Mouse (Mus musculus) myocyte (in vitro differentiated cells): ENCODE measurements around the gene Mrps23.
A peak's percentile ranks its signal among the peaks of the same experiment; 100 is the strongest.

Experiments used
- E2F4 ChIP-seq: IDR thresholded peaks from one replicate; pipeline ENCODE4 v1.6.1; 2011; ENCODE audit warnings: mild to moderate bottlenecking, control low read depth, moderate library complexity; ENCODE audit not compliant: insufficient read depth
- MAX ChIP-seq: IDR thresholded peaks from one replicate; pipeline ENCODE4 v1.6.1; 2011; ENCODE audit warnings: low read depth, mild to moderate bottlenecking, control low read depth
- MYOD1 ChIP-seq, 3 experiments: IDR thresholded peaks; one replicate each; pipeline ENCODE4 v1.6.1; 2011; ENCODE audit warnings: control low read depth in 2 of 3, low read depth in 2 of 3, mild to moderate bottlenecking in 2 of 3, moderate library complexity in 1 of 3; ENCODE audit not compliant: insufficient read length in 2 of 3, control insufficient read depth in 1 of 3
- MYOG ChIP-seq, 3 experiments: IDR thresholded peaks; one replicate each; pipeline ENCODE4 v1.6.1; 2011; ENCODE audit warnings: control low read depth in 2 of 3, low read depth in 2 of 3, mild to moderate bottlenecking in 2 of 3; ENCODE audit not compliant: insufficient read length in 2 of 3, control insufficient read depth in 1 of 3, insufficient read depth in 1 of 3
- POLR2A ChIP-seq: IDR thresholded peaks from one replicate; pipeline ENCODE4 v1.6.1; 2011; ENCODE audit warnings: low read depth, mild to moderate bottlenecking, control low read depth, moderate library complexity; ENCODE audit not compliant: insufficient read length
- POLR2AphosphoS2 ChIP-seq: IDR thresholded peaks from one replicate; pipeline ENCODE4 v1.6.1; 2011; ENCODE audit warnings: low read depth, control low read depth; ENCODE audit not compliant: insufficient read length
- REST ChIP-seq: IDR thresholded peaks from one replicate; pipeline ENCODE4 v1.6.1; 2011; ENCODE audit warnings: mild to moderate bottlenecking, control low read depth, moderate library complexity; ENCODE audit not compliant: insufficient read depth, insufficient read length
- SRF ChIP-seq: IDR thresholded peaks from one replicate; pipeline ENCODE4 v1.6.1; 2011; ENCODE audit warnings: low read depth; ENCODE audit not compliant: control insufficient read depth, insufficient read length
- TCF12 ChIP-seq: IDR thresholded peaks from one replicate; pipeline ENCODE4 v1.6.1; 2011; ENCODE audit warnings: mild to moderate bottlenecking, control low read depth; ENCODE audit not compliant: poor library complexity, insufficient read depth, severe bottlenecking
- USF1 ChIP-seq: IDR thresholded peaks from one replicate; pipeline ENCODE4 v1.6.1; 2011; ENCODE audit warnings: low read depth, mild to moderate bottlenecking, control low read depth, moderate library complexity

- no peak for TF ChIP-seq MAX
- TF ChIP-seq POLR2A: no peak
- no peak for TF ChIP-seq MYOD1 (IDR thresholded peaks at IDR 0.05; ENCODE audit: control insufficient read depth in 1 of 3, insufficient read length in 2 of 3, low read depth in 2 of 3)
- TF ChIP-seq REST: no peak
- peak; percentile 92 for TF ChIP-seq SRF
- no peak for TF ChIP-seq MYOG (IDR thresholded peaks at IDR 0.05; ENCODE audit: control insufficient read depth in 1 of 3, insufficient read depth in 1 of 3, insufficient read length in 2 of 3, low read depth in 2 of 3)
- TF ChIP-seq E2F4: no peak
- TF ChIP-seq TCF12: no peak
- no peak for TF ChIP-seq POLR2AphosphoS2
- TF ChIP-seq USF1: no peak
Observed at GRCm38 (mm10) chr11:88241468-88242301, 37.5 kb downstream of the Mrps23 start.
